Mouse (Mus musculus): ENCODE results near the gene Plcb2.

DNA sequence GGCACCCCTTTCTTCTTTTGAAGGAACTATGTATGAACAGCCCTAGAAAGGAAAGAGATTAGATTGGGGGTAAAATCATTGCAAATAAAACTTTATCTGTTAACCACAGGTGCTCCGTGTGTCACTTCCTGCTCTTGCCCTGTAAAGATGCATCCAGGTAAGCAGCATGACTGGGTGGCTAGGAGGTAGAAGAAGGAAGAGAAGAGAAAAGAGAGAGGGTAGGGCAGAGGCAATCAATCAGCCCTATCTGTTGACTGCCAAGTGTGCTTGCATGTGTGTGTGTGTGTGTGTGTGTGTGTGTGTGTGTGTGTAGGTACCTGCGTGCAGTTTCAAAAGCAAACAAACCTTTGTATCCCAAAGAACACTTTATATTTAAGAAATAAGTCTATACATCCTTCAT lies 46.3 kb upstream of the Plcb2 start:
- TF ChIP-seq CTCF (IDR thresholded peaks at IDR 0.05; ENCODE audit: low read depth), result no peak
- TF ChIP-seq EP300 (optimal IDR thresholded peaks at IDR 0.05), result no peak

Data from stomach, postnatal 0 days (tissue).